Mouse (Mus musculus): ENCODE measurements at regions not wholly inside any gene's neighbourhood (a gene's known extent, or its start where the extent isn't known, plus 50 kb on each side); places are given as distances from the start of the nearest gene placed in this dataset.

- no peak for DNase-seq
These were observed 85.4 kb downstream of the Rpap3 start for GRCm38 (mm10) chr15:97620261-97620660.

- DNase-seq, result no peak
These were observed 85.9 kb downstream of the Rpap3 start for GRCm38 (mm10) chr15:97619764-97620163.

- no peak for DNase-seq
These were observed 93.3 kb downstream of the Rpap3 start for GRCm38 (mm10) chr15:97612325-97612724.

GRCm38 (mm10) chr15:97610767-97611166 is 94.9 kb downstream of the Rpap3 start:
- no peak for DNase-seq

GRCm38 (mm10) chr15:97609496-97609895 is 96.1 kb downstream of the Rpap3 start:
- DNase-seq, result no peak

GRCm38 (mm10) chr15:97608651-97609050 is 97.0 kb downstream of the Rpap3 start:
- no peak for DNase-seq

- DNase-seq, result no peak
These were observed 97.9 kb downstream of the Rpap3 start for GRCm38 (mm10) chr15:97607617-97608206.

GRCm38 (mm10) chr15:97606630-97607381 is 98.8 kb downstream of the Rpap3 start:
- peak; percentile 41 for DNase-seq

GRCm38 (mm10) chr15:97606232-97606629 is 99.4 kb downstream of the Rpap3 start:
- DNase-seq, result no peak

- DNase-seq, result no peak
These were observed 99.8 kb downstream of the Rpap3 start for GRCm38 (mm10) chr15:97605791-97606190.

- no peak for DNase-seq
These were observed 102.1 kb downstream of the Rpap3 start for GRCm38 (mm10) chr15:97603492-97603891.

- DNase-seq, result no peak
These were observed 107.4 kb downstream of the Rpap3 start for GRCm38 (mm10) chr15:97598270-97598669.

- no peak for DNase-seq
These were observed 109.0 kb downstream of the Rpap3 start for GRCm38 (mm10) chr15:97596514-97597081.

- no peak for DNase-seq
These were observed 110.3 kb downstream of the Rpap3 start for GRCm38 (mm10) chr15:97595284-97595796.

- DNase-seq, result peak; percentile 33
These were observed 111.6 kb downstream of the Rpap3 start for GRCm38 (mm10) chr15:97593781-97594600.

GRCm38 (mm10) chr15:97592786-97593185 is 112.8 kb downstream of the Rpap3 start:
- no peak for DNase-seq

GRCm38 (mm10) chr15:97591406-97591805 is 114.2 kb downstream of the Rpap3 start:
- no peak for DNase-seq

GRCm38 (mm10) chr15:97590732-97591292 is 114.8 kb downstream of the Rpap3 start:
- DNase-seq, result no peak

GRCm38 (mm10) chr15:97587571-97588205 is 117.9 kb downstream of the Rpap3 start:
- DNase-seq, result no peak

- DNase-seq, result peak; percentile 89
These were observed 123.9 kb downstream of the Rpap3 start for GRCm38 (mm10) chr15:97581724-97582154.

GRCm38 (mm10) chr15:97580726-97581125 is 124.9 kb downstream of the Rpap3 start:
- peak; percentile 15 for DNase-seq

- DNase-seq, result no peak
These were observed 127.6 kb downstream of the Rpap3 start for GRCm38 (mm10) chr15:97578046-97578445.

All from adrenal gland, postnatal 25 days (tissue).